Mouse (Mus musculus) MEL-GATA-1-ER (cell line): Measurements from ENCODE around the gene Gm20388.

Experiments
- DNase-seq: peaks from one replicate; pipeline ENCODE4 v3.0.0-alpha.2; 2012; ENCODE audit warnings: low read depth; ENCODE audit errors: extremely low read depth

Gene Gm20388

DNA sequence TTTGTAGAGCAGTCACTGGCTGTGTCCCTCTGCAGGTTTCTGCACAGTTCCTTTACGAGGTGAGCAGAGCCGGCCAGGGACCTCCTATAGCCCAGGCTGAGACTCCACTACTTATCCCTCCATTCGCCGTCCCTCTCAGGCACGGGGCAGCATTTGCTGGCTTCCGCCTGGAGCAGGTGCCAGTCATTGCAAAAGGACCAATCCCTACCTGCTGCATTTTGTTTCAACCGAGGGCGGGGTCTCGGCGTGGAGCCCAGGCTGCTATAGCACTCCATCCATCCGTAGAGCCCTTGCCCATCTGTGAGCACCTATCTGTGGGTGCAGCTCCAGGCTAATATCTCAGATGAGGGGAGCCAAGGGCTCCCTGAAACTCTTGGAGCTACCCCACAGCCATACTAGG, 2759.4 kb downstream of the Gm20388 start:
- no peak for DNase-seq

DNA sequence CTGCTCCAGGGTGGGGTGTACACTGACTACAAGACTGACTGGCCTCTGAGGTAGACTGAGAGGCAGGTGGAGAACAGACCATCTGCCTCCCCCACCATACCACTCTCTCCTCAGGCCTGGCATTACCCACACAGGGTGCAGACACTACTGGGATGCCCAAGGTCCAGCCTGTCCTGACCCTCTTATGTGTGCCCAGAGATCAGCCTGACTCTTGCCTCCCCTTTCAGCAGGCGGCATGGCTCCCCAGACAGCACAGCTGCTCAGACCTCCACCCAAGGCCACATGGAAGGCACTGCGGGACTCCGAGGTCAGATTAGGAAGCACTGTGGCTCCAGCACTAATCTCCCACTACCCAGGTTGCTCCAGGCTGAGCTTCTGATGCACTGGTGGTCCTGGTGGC, 2760.1 kb downstream of the Gm20388 start:
- DNase-seq = no peak

- no peak for DNase-seq
Measured at GRCm38 (mm10) chr8:122671894-122672293, 2761.3 kb downstream of the Gm20388 start.

DNA sequence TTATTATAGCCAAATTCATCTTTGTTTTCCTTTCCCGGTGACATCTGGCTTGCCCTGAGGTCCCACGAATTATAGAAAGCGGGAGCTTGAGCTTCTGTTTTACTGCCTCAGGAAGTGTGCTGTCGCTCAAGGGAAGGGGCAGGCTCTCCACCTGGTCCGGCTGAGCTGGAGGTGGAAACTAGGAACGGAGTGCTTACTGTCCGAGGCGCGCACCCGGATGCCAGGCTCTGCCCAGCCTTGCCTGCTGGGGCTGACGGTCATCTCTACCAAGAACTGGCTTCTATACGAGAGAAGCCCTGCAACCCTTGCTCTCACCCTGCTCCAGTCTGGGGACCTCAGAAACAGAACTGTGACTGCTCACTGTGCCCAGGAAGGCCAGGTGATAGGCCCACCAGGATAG, 2763.3 kb downstream of the Gm20388 start:
- no peak for DNase-seq

DNA sequence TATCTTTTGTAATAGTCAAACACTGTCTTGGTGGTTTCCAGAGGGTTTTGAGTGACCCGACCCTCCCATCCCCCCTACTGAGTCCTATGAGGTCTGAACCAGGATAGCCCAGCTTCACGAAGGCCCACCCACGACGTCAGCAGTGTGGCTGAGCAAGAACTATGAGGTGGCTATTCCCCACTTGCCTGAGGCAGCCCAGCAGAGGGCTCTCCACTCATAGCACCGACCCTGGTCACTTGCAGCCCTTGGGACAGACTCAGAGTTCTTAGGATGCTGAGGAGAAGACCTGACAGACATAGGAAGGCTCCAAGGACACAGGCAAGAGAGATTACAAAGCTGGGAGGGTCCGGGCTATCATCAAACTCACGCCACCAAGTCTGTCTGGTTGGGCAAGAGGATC, 2764.4 kb downstream of the Gm20388 start:
- no peak for DNase-seq

DNA sequence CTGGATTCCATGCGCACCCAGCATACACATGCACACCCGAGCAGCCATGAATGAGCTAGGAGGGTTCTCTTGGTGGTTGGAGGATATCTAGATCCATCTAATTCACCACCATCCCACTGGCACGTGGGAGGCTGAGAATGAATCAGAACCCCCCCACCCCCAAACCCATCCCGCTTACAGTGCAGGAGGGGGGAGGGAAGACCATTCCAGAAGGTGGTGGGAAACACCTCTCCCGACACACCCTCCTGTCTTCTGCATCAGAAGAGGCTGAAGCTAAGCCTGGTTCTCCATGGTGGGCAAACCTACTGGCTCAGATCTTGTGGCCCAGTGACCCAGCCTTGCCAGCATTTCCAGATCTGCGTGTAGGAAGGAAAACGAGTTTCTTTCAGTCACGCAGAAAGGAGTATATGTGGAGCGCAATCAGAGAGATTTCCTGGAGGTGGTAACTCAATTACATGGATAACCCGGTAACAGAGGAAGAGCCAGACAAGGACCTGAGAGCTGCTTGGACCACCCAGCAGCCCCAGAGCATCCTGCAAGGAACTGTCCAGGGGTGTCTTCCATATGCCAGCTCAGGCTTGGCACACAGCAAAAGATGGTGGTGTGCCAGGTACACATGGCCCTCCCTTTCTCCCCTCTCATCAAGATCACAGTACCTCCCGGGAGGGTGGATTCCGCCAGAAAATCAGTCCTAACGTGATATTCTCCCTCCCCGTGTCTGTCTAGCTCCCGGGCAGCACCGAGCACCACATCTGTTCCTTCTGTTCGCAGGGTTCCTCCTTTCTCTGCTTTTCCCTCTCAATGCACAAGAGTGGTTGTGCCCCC, 2765.2 kb downstream of the Gm20388 start:
- DNase-seq = no peak

DNA sequence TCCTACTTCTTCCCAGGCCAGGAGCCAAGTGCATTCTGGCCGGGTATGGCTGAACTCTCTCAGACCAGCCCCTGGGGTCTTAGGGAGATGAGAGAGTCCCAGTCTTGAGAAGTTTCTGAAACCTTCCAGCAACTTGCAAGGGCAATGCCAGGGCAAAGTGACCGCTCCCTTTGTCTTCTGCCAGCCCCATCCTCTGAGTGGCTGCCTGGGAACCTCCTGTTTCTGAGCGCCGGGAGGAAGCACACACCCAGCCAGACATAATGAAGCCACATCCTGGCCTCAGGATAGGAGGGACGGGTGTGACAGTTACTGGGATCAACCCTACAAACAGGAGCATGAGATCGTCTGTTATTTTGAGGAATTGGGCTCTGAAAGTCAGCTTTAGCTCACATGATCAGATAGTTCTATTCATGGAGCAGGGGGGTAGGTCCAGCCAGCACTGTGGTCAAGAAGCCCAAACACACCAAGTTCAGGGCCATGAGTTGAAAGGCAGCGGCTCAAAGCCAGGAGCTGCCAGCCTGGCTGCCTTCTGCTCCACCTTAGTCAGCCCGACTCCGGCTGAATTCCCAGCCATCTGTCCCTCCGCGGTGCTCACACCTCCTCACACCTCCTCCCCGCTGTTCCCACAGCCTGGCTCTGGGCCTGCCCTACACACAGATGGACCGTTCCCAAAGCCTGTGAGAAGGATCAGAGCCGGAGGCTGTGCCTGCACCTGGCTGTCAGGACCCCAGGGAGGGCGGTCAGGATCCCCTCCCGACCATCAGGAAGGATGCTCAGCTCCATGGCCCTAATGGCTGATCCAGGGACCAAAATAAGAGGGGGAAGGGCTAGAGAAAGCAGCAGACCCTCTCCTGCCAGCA, 2766.2 kb downstream of the Gm20388 start:
- no peak for DNase-seq

GRCm38 (mm10) chr8:122677481-122678021, 2766.9 kb downstream of the Gm20388 start:
- DNase-seq = no peak

GRCm38 (mm10) chr8:122678061-122678895, 2767.6 kb downstream of the Gm20388 start:
- no peak for DNase-seq

GRCm38 (mm10) chr8:122678896-122679210, 2768.2 kb downstream of the Gm20388 start:
- no peak for DNase-seq

DNA sequence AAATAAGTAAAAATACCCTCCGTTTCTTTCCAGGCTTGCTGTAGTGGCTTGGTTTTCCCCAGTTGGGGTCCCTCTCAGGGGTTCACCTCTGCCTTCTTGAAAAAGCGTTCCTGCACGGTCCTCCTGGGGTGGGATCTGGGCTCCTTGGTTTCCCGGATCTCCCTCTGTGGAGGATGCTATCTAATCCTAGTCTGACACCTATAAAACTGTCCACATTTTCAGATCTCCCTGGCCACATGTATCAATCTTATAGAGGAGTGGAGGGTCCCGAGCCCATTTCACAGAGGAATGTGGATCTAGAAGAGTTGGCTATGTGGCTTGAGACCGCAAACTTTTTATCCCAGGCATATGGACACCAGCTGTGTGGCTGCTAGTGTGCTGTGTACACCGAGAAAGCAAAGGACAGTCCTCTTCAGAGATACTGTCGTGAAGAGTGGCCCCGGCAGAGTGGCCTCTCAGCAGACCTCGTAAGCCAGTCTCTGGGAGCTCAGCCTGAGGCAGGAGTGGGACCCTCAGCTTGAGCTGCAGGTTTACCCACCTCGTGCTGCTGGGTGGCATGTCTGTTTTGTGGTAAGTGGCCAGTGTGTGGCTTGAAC, 2768.8 kb downstream of the Gm20388 start:
- no peak for DNase-seq

DNA sequence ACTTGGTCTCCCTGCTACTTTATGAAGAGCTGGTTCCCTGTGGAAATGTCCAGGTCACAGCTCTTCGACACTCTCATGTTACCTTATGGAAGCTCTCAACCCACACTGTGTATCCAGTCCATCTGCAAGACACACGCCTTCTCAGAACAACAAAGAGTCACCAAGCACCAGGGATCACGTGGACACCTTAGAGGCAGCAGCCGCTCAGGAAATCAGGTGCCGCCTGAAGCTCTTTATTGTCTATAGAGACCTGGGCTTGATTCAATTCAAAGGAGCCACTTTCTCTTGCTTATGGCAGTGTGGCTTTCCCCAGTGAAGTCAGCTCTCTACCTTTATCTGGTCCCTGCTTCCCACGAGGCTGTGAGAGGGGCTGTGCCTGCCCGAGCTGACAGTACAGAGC, 2769.5 kb downstream of the Gm20388 start:
- no peak for DNase-seq

DNA sequence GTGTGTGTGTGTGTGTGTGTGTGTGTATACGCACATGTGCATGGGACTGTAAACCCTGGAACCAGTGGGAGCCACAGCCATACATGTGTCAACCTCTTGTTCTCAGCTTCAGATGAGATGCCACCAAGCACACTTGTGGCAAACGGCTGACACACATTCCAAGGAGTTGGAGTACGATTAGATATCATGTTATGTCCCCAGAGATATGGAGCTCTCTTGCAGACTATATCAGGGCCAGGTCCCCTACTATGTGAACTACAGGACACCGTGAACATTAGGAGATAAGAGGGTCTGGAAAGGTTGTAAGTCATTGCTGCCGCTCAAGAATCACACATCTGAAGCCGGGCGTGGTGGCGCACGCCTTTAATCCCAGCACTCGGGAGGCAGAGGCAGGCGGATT, 2772.2 kb downstream of the Gm20388 start:
- DNase-seq = no peak

- DNase-seq = peak; percentile 97
Measured at GRCm38 (mm10) chr8:122685097-122685861, 2774.6 kb downstream of the Gm20388 start.

- no peak for DNase-seq
Measured at GRCm38 (mm10) chr8:122686879-122687278, 2776.2 kb downstream of the Gm20388 start.

GRCm38 (mm10) chr8:122689315-122689714, 2778.7 kb downstream of the Gm20388 start:
- DNase-seq = peak; percentile 95

GRCm38 (mm10) chr8:122691018-122691417, 2780.4 kb downstream of the Gm20388 start:
- no peak for DNase-seq

DNA sequence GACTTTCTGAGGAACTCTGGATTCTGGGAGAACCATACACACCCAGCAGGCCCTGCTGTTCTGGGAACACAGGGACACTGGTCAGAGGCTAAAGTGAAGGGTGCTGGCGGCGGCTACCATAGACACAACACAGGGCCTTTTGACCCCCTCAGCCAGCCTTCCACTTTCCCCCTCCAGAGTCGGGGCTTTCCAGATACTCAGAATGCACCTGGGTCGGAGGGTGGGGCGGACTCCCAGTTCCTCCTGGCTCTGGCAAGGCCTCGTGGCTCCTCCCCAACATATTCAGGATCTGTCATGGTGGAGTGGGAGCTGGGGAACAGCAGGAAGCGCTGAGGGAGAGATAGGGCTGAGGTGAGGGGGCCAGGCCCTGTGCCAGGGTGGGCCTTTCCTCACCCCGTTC, 2781.5 kb downstream of the Gm20388 start:
- DNase-seq = no peak

GRCm38 (mm10) chr8:122695438-122696042, 2784.9 kb downstream of the Gm20388 start:
- no peak for DNase-seq

DNA sequence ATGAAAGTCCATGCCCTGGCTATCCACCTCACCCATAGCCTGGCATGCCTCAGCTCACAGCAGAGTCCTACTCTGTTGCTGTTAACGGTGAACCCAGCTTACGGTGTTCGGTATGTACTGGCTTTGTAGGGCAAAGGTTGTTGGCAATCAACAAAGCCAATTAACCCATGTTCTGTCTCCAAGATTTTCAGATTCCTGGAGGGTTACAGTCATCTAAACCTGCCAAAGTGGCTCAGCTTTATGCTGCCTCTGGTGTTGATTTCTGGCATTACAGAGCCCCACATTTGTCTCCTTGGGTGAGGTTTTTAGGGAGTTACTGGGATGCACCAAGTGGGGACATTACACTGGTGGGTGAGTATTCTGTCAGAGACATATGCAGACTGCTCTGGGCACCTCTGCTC, 2786.5 kb downstream of the Gm20388 start:
- DNase-seq = no peak
